Mouse (Mus musculus): ENCODE results near the gene Lig1. TPM values are rescaled to one million over a fixed set of nuclear protein-coding genes. Genes with fewer than 3 reads are reported as not detected.

The Lig1 gene
- 10 to 100 TPM; 17.9 to 19.5 TPM for polyA plus RNA-seq (2017; shearing (Covaris generic))

DNA sequence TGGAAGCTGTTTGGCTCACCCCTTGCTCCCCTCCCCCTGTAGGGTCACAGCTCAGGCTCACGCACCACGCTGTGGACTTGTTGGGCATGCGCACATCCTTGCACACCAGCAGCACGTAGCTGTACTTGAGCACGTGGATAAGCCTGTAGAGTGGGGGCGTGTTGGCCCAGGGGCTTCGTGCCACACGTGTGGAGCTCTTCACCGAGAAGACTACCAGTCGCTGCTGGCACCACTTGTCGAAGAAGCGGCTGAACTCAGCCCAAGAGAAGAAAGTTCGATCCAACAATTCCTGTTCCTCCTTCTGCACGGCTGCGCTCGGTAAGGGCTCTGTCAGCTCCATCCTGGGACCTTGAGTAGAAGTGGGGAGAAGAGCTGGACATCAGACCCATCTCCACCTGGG, at the start of gene Lig1:
Lig1 (plus strand) TSS at position 203 of the 400 bp plus-strand sequence.

GRCm38 (mm10) chr7:13278308-13278891, 1.3 kb downstream of the Lig1 start, which contains the start of gene Zswim9:
Gene Zswim9 (minus strand): TSS chr7:13278721.

DNA sequence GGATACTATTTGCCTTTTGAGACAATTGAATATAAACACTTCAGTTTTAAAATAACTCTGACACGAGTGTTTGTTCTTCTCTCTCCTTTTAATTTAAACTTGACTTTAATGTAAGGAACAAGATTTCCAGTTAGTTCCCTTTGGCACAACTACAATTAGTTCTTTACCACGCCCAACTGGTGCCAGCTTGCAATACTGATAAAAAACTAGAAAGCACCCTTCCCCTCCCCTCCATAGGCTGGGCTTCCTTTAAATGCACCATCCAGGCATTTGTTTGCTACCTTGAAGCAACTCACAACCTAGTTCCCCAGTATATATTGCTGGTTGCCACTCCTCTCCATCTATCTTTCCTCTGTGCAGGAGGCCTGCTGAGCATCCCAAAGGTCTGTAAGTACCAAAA, 47.2 kb downstream of the Lig1 start, which contains the start of gene Pla2g4c:
Pla2g4c (plus strand) TSS at position 340 of the 400 bp plus-strand sequence.

Other genes with a start within 250 kb of the Lig1 start
- 100 to 1,000 TPM; 261 to 280 TPM for gene Chmp2a, start 242.5 kb upstream of the Lig1 start, polyA plus RNA-seq (2017; shearing (Covaris generic))
- gene Ube2m, start 239.0 kb upstream of the Lig1 start, polyA plus RNA-seq (2017; shearing (Covaris generic)): 100 to 1,000 TPM; 179 to 184 TPM
- gene Mzf1, start 222.5 kb upstream of the Lig1 start, polyA plus RNA-seq (2017; shearing (Covaris generic)): 1 to 10 TPM in 1 of 2 experiments, under 1 TPM in 1; 0.61 to 2.4 TPM
- under 1 TPM; 0.04 to 0.21 TPM for gene Vmn1r85, start 182.1 kb upstream of the Lig1 start, polyA plus RNA-seq (2017; shearing (Covaris generic))
- not detected for gene Vmn1r86, start 157.4 kb upstream of the Lig1 start, polyA plus RNA-seq (2017; shearing (Covaris generic))
- gene Vmn1r87, start 137.1 kb upstream of the Lig1 start, polyA plus RNA-seq (2017; shearing (Covaris generic)): 1 to 10 TPM in 1 of 2 experiments, under 1 TPM in 1; 0.27 to 2.7 TPM
- gene Vmn1r88, start 117.7 kb upstream of the Lig1 start, polyA plus RNA-seq (2017; shearing (Covaris generic)): under 1 TPM; 0.05 to 0.13 TPM
- gene Vmn1r89, start 64.3 kb upstream of the Lig1 start, polyA plus RNA-seq (2017; shearing (Covaris generic)): 1 to 10 TPM in 1 of 2 experiments, not detected in 1; 1.2 TPM
- 1 to 10 TPM; 2.7 to 4.9 TPM for gene Zswim9, start 1.4 kb downstream of the Lig1 start, polyA plus RNA-seq (2017; shearing (Covaris generic))
- gene Pla2g4c, start 47.4 kb downstream of the Lig1 start, polyA plus RNA-seq (2017; shearing (Covaris generic)): under 1 TPM; 0.07 to 0.47 TPM
- under 1 TPM; 0.22 to 0.31 TPM for gene Cabp5, start 120.8 kb downstream of the Lig1 start, polyA plus RNA-seq (2017; shearing (Covaris generic))
- 1 to 10 TPM in 1 of 2 experiments, not detected in 1; 2.6 TPM for gene Bsph1, start 173.6 kb downstream of the Lig1 start, polyA plus RNA-seq (2017; shearing (Covaris generic))

Data from inflammation-experienced regulatory T-cells (primary cell).